Mouse (Mus musculus): Measurements from ENCODE around the gene Mospd3.
A peak's percentile ranks its signal among the peaks of the same experiment; 100 is the strongest.

Mospd3 gene

DNA sequence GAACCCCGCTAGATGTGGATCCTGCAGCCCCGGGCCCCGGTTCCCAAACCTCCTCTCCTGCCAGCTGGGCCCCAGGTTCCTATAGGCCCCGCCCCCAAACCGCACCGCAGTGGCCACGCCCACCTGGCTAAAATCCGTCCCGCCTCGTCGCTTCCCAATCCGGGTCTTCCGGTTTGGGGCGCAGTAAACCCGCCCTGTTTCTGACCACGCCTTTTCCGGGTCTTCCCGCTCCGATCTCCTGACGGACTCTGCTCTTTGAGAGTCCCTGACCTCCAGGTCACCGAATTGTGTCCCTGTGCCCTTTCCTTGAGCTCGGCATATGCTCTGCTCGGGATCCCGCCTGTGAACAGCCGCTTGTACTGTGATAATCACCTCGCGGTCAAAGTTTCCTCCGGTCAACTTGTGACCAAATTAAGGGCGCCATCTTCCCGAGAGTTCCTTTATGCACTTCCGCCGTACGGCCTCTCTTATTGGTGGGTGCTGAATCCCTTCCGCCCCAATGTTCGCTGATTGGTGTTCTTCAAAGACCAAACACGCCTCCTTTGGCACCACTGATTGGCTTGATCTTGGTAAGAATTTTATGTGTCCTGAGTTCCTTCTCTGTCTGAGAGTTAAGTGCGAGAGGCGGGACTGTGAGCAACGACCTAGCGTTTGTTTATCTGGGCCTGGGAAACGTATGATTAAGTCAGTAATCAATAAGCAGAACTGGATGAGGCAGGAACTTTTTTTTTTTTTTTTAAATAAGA is at the start of gene Mospd3:
Mospd3 (minus strand) TSS at position 440 of the 746 bp plus-strand sequence.
- DNase-seq (ENCODE audit: low read depth, low spot score) = peak; percentile 100

DNA sequence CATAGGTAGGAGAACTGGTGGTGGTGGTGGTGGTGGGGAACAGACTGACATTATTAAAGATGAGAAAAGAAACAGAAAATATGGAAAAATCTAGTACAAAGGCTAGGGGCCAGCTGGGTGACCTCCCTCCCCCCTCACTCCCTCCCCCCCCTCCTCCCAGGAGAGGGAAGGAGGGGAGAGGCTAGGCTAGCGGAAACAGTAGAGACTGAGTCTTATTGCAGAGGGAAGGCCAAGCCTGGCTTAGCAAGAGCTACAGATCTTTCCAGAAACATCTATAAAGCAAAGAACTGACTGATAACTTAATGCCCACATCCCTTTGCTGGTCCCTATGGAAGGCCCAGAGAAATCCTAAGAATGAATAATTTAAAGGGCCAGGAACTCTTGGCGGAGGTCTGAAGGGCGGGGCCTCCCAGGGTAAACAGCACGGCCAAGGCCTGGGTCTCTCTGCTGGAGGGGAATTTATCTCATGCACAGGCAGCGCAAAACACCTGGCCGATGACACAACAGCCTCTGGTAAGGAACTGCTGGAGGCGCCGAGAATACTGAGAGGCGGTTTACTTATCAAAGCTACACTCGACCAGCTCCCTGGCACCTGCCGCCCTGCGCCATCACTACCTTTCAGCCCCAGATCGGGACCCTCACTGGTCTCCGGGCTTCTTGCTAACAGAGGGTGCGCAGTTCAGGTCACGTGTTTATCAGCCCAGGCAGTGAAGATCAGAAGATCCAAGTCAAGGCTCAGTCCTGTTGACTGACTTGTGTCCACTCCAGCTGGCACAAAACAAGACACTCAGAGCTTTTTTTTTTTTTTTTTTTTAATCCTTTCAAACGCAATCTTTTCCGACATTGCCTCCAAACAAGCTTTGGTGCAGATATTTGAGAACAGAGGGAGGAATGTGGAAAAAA is 49.1 kb upstream of the Mospd3 start:
- DNase-seq (ENCODE audit: low read depth, low spot score) = peak; percentile 83

DNA sequence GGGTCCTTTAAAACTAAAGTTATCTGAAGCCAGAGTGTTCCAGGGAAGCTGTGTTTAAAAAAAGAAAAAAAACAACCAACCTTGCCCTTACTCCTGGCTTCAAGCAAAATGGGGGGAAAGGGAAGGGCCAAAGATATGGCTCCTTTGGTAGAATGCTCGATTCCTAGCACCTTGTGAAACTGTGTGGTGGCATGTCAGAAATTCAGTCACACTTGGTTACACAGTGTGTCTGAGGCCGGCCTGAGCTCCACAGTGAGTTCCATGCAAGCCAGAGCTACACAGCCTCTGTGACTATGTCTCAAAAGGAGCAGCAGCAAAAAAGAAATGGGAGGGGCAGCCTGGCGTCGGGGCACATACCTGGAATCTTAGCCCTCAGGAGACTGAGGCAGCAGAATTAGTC is 48.4 kb upstream of the Mospd3 start:
- DNase-seq (ENCODE audit: low read depth, low spot score) = no peak

DNA sequence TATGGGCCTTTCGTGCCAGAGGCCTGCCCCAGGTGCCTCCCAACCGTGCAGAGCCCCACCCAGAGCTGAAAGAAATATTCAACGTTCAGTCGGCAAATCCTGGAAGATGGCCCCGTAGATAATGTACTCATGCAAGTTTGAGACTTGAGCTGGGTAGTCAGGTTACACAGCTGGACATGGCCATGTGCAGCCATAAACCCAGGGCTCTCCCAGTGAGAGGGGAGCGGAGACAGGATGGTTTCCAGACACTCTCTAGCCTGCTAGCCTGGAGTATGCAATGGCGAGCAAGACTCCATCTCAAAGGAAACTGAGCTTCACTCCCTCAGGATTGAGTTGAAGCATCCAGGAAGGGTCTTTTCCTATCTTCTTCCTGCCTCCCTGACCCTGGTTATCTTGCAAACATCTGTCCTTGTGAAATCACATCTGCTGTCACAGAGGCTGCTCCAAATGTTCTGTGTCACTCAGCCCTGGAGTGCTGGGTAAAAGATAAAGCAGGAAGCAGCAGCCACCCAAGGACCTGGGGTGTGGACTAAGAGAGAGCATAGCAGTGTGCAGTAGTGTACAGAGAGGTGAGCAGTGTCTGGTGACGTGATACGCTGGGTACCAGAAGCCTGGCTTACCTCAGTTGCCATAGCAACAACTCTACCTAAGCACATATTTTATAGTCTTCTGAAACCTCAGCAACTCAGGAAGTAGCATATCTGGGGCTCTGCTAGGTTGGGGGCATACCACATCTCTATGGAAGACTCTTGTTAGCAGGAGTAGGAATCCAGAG is 47.2 kb upstream of the Mospd3 start:
- no peak for DNase-seq (ENCODE audit: low read depth, low spot score)

GRCm38 (mm10) chr5:137645652-137646091 is 44.8 kb upstream of the Mospd3 start, which contains the start of gene Irs3:
Gene Irs3, minus strand, starts transcription at chr5:137645714.
- peak; percentile 78 for DNase-seq (ENCODE audit: low read depth, low spot score)

GRCm38 (mm10) chr5:137645091-137645651 is 44.3 kb upstream of the Mospd3 start:
- no peak for DNase-seq (ENCODE audit: low read depth, low spot score)

DNA sequence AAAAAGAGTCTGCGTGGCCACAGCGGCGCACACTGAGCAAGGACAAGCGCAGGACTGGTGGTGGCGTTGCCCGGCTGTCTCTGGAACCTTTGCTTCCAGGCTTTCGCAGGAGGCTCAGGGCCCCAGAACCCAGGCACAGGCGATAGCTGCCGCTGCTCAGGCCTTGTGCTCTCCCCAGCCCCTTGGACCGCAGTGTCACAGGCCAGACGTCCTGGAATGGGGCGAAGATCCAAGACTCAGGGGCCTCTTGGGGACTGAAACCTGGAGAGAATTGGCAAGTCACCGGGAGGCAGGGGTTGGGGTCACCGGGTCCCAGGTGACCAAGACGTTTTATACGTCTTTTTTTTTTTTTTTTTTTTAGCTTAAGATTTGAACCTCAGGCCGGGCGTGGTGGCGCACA is 43.6 kb upstream of the Mospd3 start:
- no peak for DNase-seq (ENCODE audit: low read depth, low spot score)

- peak; percentile 67 for DNase-seq (ENCODE audit: low read depth, low spot score)
Observed at GRCm38 (mm10) chr5:137642886-137643285, 42.0 kb upstream of the Mospd3 start.

DNA sequence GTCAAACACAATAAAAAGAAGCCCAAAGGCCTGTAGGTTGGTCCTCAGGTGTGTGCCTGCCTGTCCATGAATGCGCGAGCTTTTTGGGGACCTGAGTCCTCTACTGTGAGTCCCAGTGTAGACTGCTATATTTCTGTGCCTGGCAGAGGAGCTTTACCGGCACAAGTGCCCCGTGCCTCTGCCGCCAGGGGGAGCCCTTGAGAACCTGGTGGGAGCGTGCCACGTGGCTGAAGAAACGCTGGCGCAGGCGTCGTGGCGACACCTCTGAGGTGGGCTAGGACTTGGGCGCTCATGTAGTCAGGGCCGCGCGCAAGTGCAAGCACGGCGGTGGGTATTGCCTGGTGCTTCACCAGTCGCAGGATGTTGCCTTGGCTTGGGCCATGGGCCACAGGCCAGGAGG is 40.2 kb upstream of the Mospd3 start, which contains the start of gene Sap25:
Sap25 (plus strand) TSS at position 281 of the 400 bp plus-strand sequence.
- peak; percentile 94 for DNase-seq (ENCODE audit: low read depth, low spot score)

- peak; percentile 91 for DNase-seq (ENCODE audit: low read depth, low spot score)
Observed at GRCm38 (mm10) chr5:137639472-137639871, 38.6 kb upstream of the Mospd3 start.

DNA sequence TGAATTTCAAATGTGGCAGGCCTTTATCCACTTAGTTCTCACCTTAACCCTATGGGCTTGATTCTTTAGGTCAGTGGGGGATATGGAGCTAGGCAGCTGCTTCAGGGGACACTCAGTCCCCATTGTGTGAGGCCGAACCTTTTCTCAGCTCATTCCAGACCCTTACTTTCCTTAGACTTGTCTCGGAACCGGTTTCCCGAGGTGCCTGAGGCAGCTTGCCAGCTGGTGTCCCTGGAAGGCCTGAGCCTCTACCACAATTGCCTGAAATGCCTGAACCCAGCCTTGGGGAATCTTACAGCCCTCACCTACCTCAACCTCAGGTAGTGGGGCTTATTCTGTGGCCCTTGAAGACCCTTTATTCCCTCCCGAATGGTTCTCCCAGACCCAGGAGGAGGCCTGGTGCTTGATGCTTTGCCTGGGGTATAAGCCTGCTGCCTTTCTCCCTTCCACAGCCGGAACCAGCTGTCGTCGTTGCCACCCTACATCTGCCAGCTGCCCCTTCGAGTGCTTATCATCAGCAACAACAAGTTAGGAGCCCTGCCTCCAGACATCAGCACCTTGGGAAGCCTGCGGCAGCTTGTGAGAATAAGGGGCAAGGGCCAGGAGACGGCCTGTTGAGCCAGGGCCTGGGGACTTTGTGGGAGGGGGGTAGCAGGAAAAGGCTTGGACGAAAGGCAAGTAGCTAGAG is 32.7 kb upstream of the Mospd3 start:
- no peak for DNase-seq (ENCODE audit: low read depth, low spot score)

DNA sequence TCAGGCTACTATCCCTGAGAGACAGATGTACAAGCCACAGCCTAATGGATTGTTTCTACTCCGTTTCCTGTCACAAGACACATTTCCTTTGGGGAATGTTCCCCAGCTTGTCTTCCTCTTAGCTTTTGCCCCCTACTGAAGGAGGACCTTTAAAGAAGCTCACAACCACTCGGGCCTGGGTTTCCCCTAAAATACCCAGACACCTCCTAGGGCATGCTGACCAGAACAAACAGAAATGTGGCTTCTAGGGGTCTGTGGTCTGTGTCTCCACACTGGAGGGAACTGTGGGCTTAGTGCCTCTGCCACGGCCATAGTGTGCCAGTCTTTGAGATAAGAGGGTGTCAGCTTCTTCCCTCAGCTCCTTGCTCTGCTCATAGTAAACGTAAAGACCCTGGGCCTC is 30.7 kb upstream of the Mospd3 start:
- DNase-seq (ENCODE audit: low read depth, low spot score) = no peak

DNA sequence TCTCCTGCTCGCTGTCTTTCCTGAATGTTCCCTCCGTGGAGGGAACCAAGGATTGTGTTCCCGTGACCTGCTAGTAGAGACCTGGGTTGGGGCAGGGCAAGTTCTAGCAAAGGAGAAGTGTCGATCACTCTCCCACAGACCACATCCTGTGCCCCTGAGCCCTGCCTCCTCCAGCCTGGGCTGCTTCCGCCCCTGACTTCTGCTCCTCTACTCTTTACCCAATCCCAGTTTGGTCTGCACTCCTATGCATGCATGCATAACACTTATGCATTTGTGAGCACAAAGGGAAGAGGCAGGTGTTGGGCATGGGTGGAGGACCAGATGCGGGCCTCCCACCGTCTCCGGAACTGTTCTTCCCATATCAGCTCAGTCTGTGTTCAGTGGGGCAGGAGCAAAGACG is 30.3 kb upstream of the Mospd3 start:
- DNase-seq (ENCODE audit: low read depth, low spot score) = peak; percentile 99

GRCm38 (mm10) chr5:137630602-137631001 is 29.7 kb upstream of the Mospd3 start:
- peak; percentile 85 for DNase-seq (ENCODE audit: low read depth, low spot score)

GRCm38 (mm10) chr5:137629906-137630545 is 29.2 kb upstream of the Mospd3 start:
- peak; percentile 95 for DNase-seq (ENCODE audit: low read depth, low spot score)

DNA sequence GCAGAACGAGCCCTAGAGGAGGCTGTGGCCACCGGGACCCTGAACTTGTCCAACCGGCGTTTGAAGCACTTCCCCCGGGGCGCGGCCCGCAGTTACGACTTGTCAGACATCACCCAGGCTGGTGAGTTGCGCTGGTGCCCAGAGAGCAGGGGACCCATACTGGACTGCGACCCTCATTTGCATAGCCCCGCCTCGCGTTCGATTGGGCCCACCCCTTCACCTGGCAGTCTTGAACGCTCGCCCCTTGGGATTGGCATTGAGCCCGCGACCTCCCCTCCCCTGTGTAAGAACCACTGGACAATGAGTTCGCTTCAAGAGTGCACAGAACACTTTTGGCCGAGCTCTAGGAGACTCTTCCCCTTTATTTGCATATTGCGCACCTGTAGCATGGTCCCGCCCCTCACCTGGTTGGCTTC is 28.5 kb upstream of the Mospd3 start:
- DNase-seq (ENCODE audit: low read depth, low spot score) = peak; percentile 87

- peak; percentile 100 for DNase-seq (ENCODE audit: low read depth, low spot score)
Observed at GRCm38 (mm10) chr5:137628498-137629305, 27.8 kb upstream of the Mospd3 start, which contains the start of the genes Fbxo24, Lrch4 and Gm20605. Gene Fbxo24, minus strand, starts transcription at chr5:137629002. Gene Lrch4, plus strand, starts transcription at chr5:137629121. Gene Gm20605, plus strand, starts transcription at chr5:137629175.

- no peak for DNase-seq (ENCODE audit: low read depth, low spot score)
Observed at GRCm38 (mm10) chr5:137627991-137628390, 27.1 kb upstream of the Mospd3 start.

DNA sequence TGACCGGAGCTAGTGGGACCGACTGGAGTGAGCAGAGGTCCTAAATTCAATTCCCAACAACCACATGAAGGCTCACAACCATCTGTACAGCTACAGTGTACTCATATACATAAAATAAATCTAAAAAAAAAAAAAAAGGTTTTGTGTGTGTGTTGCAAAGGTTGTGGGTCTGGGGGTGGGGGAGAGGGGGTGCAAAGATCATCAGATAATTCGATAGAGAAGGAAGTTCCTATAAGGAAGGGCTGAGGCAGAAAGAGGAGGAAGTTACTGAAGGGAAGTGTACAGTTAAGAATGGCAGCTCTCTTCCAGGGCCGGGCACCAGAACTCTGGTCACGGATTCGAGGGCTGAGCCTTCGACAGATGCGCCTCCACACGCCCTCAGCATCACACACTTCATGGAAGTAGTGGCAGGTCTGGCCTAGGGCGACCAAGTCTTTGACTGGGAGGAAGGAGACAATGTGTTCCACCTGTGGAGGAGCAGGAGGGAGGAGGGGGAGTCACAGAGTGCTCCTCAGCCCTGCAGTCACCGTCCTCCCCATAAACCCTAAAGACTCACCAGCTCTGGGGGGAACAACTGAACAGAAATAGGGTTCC is 23.2 kb upstream of the Mospd3 start:
- no peak for DNase-seq (ENCODE audit: low read depth, low spot score)
